In the genomic region with DNA sequence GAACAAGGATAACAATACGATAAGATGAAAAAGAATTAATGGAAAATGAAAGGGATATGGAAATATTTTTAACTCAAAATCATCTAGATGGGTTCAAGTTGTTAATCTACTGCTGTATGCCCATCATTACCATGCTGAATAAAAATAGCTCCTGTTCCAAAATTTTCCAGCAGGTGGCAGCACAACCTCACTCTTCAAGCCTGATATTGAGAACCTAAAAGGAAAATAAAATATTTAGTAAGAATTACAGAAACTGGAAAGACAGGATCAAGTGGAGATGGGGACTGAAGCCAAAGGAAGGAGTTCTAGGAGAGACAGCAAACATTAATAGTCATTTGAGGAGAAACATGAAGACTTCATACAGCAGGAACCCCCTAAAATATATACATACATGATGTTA, we compare ENCODE assay signal across 9 mouse cellular contexts.
DNase-seq lines count a peak whose midpoint lies in the region; ATAC-seq lines count a peak whose summit lies in the region.
"Had no signal": no experiment of that assay in that cellular context is flagged by ENCODE, and none has a peak within 500 bp of the region (broad histone marks: within the 10 kb centered on the region; RNA-seq: fewer than 3 reads in every experiment).

No protein-coding gene starts in this region.

- H3K36me3 ChIP-seq in forebrain, embryonic 16.5 days (ENCODE audit: control insufficient read depth, insufficient read depth): no peaks in the 10 kb centered on the region
- H3K36me3 ChIP-seq in midbrain, embryonic 13.5 days: no peaks in the 10 kb centered on the region

- H3K4me3 ChIP-seq in forebrain, embryonic 16.5 days (replicated peaks; ENCODE audit: low read length): no peak overlapping the region
- H3K4me3 ChIP-seq in midbrain, embryonic 13.5 days (replicated peaks): no peak overlapping the region
- H3K4me3 ChIP-seq: megakaryocyte, embryonic 14.5 days had no signal

- WGBS in forebrain, embryonic 16.5 days: 4% methylated on average over 1 of the region's 1 CpGs
- 10% methylated on average over 1 of the region's 1 CpGs for WGBS in midbrain, embryonic 13.5 days

- no peak overlapping the region for H3K27ac ChIP-seq in forebrain, embryonic 16.5 days (ENCODE audit: low read length)
- no peak overlapping the region for H3K27ac ChIP-seq in midbrain, embryonic 13.5 days

- no peaks in the 10 kb centered on the region for H3K27me3 ChIP-seq in forebrain, embryonic 16.5 days (replicated peaks; ENCODE audit: control insufficient read depth, insufficient read depth, low read length)
- H3K27me3 ChIP-seq in midbrain, embryonic 13.5 days: no peaks in the 10 kb centered on the region
- H3K27me3 ChIP-seq: megakaryocyte, embryonic 14.5 days had no signal

- H3K4me1 ChIP-seq in forebrain, embryonic 16.5 days (replicated peaks; ENCODE audit: control insufficient read depth, insufficient read depth, low read length): no peaks in the 10 kb centered on the region
- no peaks in the 10 kb centered on the region for H3K4me1 ChIP-seq in midbrain, embryonic 13.5 days (replicated peaks)
- H3K4me1 ChIP-seq: megakaryocyte, embryonic 14.5 days had no signal

- peak; percentile 17 to 34 for DNase-seq in cerebellum, adult 18-20 months
- DNase-seq in cerebellum, adult 11-12 months: no peak
- peak; percentile 22 for DNase-seq in urinary bladder, postnatal 14 days (ENCODE audit: low spot score)
- no peak for DNase-seq in urinary bladder, postnatal 10 days (ENCODE audit: low spot score)
- peak; percentile 39 to 66 for DNase-seq in layer of hippocampus, postnatal 14 days (ENCODE audit: low spot score in 2 of 2)
- no peak for DNase-seq in natural killer cell, adult 2 months (ENCODE audit: low spot score in 2 of 2)

- H3K9ac ChIP-seq in forebrain, embryonic 16.5 days (replicated peaks; ENCODE audit: low read depth, low read length): no peak overlapping the region
- no peak overlapping the region for H3K9ac ChIP-seq in midbrain, embryonic 13.5 days (replicated peaks)

- no peaks in the 10 kb centered on the region for H3K9me3 ChIP-seq in forebrain, embryonic 16.5 days (ENCODE audit: control insufficient read depth, low read length)
- no peaks in the 10 kb centered on the region for H3K9me3 ChIP-seq in midbrain, embryonic 13.5 days
- H3K9me3 ChIP-seq: megakaryocyte, embryonic 14.5 days had no signal

- no peak overlapping the region for H3K4me2 ChIP-seq in forebrain, embryonic 16.5 days (ENCODE audit: low read length)
- no peak overlapping the region for H3K4me2 ChIP-seq in midbrain, embryonic 13.5 days (replicated peaks)

- peak; percentile 52 for ATAC-seq in forebrain, embryonic 16.5 days
- 0 out of 2 replicates have a peak, but pooled peaks have one; percentile 37 for ATAC-seq in midbrain, embryonic 13.5 days

Comparison
In these comparisons a context has a peak if more than half of its experiments do, and no peak if none do; other contexts are left out.
1. DNase-seq: peak in cerebellum, adult 18-20 months (2 of 2), urinary bladder, postnatal 14 days (single experiment) and layer of hippocampus, postnatal 14 days (2 of 2); none in cerebellum, adult 11-12 months (single experiment), urinary bladder, postnatal 10 days (single experiment) and natural killer cell, adult 2 months (0 of 2).